Mouse (Mus musculus): Measurements from ENCODE around the gene Tenm3. TPM values are rescaled to one million over a fixed set of nuclear protein-coding genes. Genes with fewer than 3 reads are reported as not detected.
A peak's percentile ranks its signal among the peaks of the same experiment; 100 is the strongest.

The Tenm3 gene
- polyA plus RNA-seq, 1 experiment from 2014 or later: 42.9 TPM

GRCm38 (mm10) chr8:48842991-48843930 lies 490 bp downstream of the Tenm3 start:
- peaks cover 13% of the 10 kb centered on the region for H3K27me3 ChIP-seq
- peak; percentile 81 for ATAC-seq (ENCODE audit: insufficient number of reproducible peaks, low FRiP score, low TSS enrichment, low read depth)
- under 1% methylated on average over 82 of the region's 93 CpGs for WGBS
- H3K36me3 ChIP-seq: no peaks in the 10 kb centered on the region
- H3K9me3 ChIP-seq (replicated peaks): no peaks in the 10 kb centered on the region
- H3K4me2 ChIP-seq (replicated peaks): peak overlapping the region; percentile 84
- H3K9ac ChIP-seq: peak overlapping the region; percentile 71
- peaks cover 22% of the 10 kb centered on the region for H3K4me1 ChIP-seq
- peak overlapping the region; percentile 91 for H3K27ac ChIP-seq (replicated peaks)
- H3K4me3 ChIP-seq (replicated peaks): peak overlapping the region; percentile 82

GRCm38 (mm10) chr8:48842516-48842990 lies 1.2 kb downstream of the Tenm3 start:
- no peak for ATAC-seq (ENCODE audit: insufficient number of reproducible peaks, low FRiP score, low TSS enrichment, low read depth)
- Histone ChIP-seq H3K27me3 (peaks cover 13% of the 10 kb centered on the region), H3K9me3 (replicated peaks) (no peaks in the 10 kb centered on the region), H3K9ac (peak overlapping the region; percentile 71), H3K4me3 (replicated peaks) (peak overlapping the region; percentile 82), H3K27ac (replicated peaks) (peak overlapping the region; percentile 91), H3K4me2 (replicated peaks) (peak overlapping the region; percentile 84), H3K36me3 (no peaks in the 10 kb centered on the region), H3K4me1 (peaks cover 22% of the 10 kb centered on the region)
- 0% methylated on average over 11 of the region's 11 CpGs for WGBS

- Histone ChIP-seq H3K27me3 (peaks cover 13% of the 10 kb centered on the region), H3K9ac (peak overlapping the region; percentile 71; the same call in 1 of the 2 replicates), H3K4me3 (replicated peaks) (peak overlapping the region; percentile 82), H3K27ac (replicated peaks) (no peak overlapping the region), H3K4me2 (replicated peaks) (peak overlapping the region; percentile 84), H3K4me1 (peaks cover 20% of the 10 kb centered on the region), H3K36me3 (no peaks in the 10 kb centered on the region), H3K9me3 (replicated peaks) (no peaks in the 10 kb centered on the region)
- no peak for ATAC-seq (ENCODE audit: insufficient number of reproducible peaks, low FRiP score, low TSS enrichment, low read depth)
- WGBS: 8% methylated on average over 4 of the region's 4 CpGs
Observed at GRCm38 (mm10) chr8:48842035-48842434, 1.7 kb downstream of the Tenm3 start.

- Histone ChIP-seq H3K9me3 (replicated peaks) (no peaks in the 10 kb centered on the region), H3K9ac (no peak overlapping the region), H3K27me3 (no peaks in the 10 kb centered on the region; the same call in 1 of the 2 replicates), H3K27ac (replicated peaks) (no peak overlapping the region), H3K36me3 (no peaks in the 10 kb centered on the region), H3K4me1 (no peaks in the 10 kb centered on the region), H3K4me3 (replicated peaks) (no peak overlapping the region), H3K4me2 (replicated peaks) (no peak overlapping the region)
- WGBS: 53% methylated on average over 2 of the region's 2 CpGs
- ATAC-seq (ENCODE audit: insufficient number of reproducible peaks, low FRiP score, low TSS enrichment, low read depth): no peak
Observed at GRCm38 (mm10) chr8:48835745-48836144, 8.0 kb downstream of the Tenm3 start.

DNA sequence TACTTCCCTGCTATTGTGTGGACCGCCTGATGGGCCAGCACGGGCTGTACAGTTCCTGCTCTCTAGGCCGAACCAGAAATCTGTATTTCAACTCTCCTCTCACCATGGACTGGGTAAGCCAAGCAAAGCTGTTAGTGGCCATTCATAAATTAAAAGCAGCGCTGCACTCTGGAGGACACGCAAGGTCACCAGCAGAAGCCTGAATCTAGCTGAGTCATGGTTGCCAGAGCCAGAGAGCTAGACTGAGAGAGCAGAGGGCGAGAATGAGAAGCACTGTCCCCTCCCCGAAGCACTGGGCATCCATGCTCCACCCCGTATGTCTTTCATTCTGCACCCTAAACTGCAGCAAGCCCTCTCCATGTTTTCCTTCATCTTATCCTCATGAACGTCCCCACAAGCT lies 16.3 kb downstream of the Tenm3 start:
- no peak overlapping the region for H3K27ac ChIP-seq (replicated peaks)
- no peak overlapping the region for H3K4me3 ChIP-seq (replicated peaks)
- ATAC-seq (ENCODE audit: insufficient number of reproducible peaks, low FRiP score, low TSS enrichment, low read depth): no peak
- H3K9ac ChIP-seq: no peak overlapping the region
- 63% methylated on average over 9 of the region's 9 CpGs for WGBS
- H3K27me3 ChIP-seq: no peaks in the 10 kb centered on the region
- no peak overlapping the region for H3K4me2 ChIP-seq (replicated peaks)
- no peaks in the 10 kb centered on the region for H3K36me3 ChIP-seq
- no peaks in the 10 kb centered on the region for H3K4me1 ChIP-seq
- H3K9me3 ChIP-seq (replicated peaks): no peaks in the 10 kb centered on the region

- H3K36me3 ChIP-seq: no peaks in the 10 kb centered on the region
- H3K4me3 ChIP-seq (replicated peaks): no peak overlapping the region
- no peak overlapping the region for H3K27ac ChIP-seq (replicated peaks)
- H3K9me3 ChIP-seq (replicated peaks): no peaks in the 10 kb centered on the region
- no peaks in the 10 kb centered on the region for H3K27me3 ChIP-seq
- no peak overlapping the region for H3K4me2 ChIP-seq (replicated peaks)
- WGBS: 82% methylated on average over 7 of the region's 7 CpGs
- H3K9ac ChIP-seq: no peak overlapping the region
- no peak for ATAC-seq (ENCODE audit: insufficient number of reproducible peaks, low FRiP score, low TSS enrichment, low read depth)
- no peaks in the 10 kb centered on the region for H3K4me1 ChIP-seq
Observed at GRCm38 (mm10) chr8:48825666-48826065, 18.1 kb downstream of the Tenm3 start.

DNA sequence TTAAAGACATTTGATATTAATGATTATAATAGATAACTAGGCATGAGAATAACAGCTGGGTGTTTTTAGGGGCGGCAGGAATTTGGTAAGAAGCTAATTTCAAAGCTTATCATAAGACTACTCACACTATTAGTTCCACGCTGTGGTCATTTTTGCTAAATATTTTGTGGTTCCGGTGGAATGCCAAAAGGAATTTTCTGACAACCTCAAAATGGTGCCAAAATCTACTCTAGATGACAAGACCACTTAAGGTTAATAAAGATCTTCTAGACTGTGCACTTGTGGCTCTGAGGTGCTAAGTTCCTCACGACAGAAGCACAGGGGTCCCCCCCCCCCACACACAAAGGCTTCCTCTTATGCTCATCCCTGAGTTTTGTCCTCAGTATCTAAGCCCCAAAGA lies 21.5 kb downstream of the Tenm3 start:
- no peak overlapping the region for H3K4me2 ChIP-seq (replicated peaks)
- 65% methylated on average over 4 of the region's 4 CpGs for WGBS
- H3K27me3 ChIP-seq: no peaks in the 10 kb centered on the region
- H3K36me3 ChIP-seq: no peaks in the 10 kb centered on the region
- H3K4me3 ChIP-seq (replicated peaks): no peak overlapping the region
- no peak overlapping the region for H3K9ac ChIP-seq
- no peaks in the 10 kb centered on the region for H3K4me1 ChIP-seq
- no peak for ATAC-seq (ENCODE audit: insufficient number of reproducible peaks, low FRiP score, low TSS enrichment, low read depth)
- H3K27ac ChIP-seq (replicated peaks): no peak overlapping the region
- no peaks in the 10 kb centered on the region for H3K9me3 ChIP-seq (replicated peaks)

- H3K4me1 ChIP-seq: no peaks in the 10 kb centered on the region
- H3K4me2 ChIP-seq (replicated peaks): no peak overlapping the region
- WGBS: 14% methylated on average over 6 of the region's 6 CpGs
- no peak overlapping the region for H3K9ac ChIP-seq
- no peaks in the 10 kb centered on the region for H3K36me3 ChIP-seq
- no peaks in the 10 kb centered on the region for H3K9me3 ChIP-seq (replicated peaks)
- H3K27me3 ChIP-seq: no peaks in the 10 kb centered on the region
- H3K27ac ChIP-seq (replicated peaks): no peak overlapping the region
- no peak overlapping the region for H3K4me3 ChIP-seq (replicated peaks)
- no peak for ATAC-seq (ENCODE audit: insufficient number of reproducible peaks, low FRiP score, low TSS enrichment, low read depth)
Observed at GRCm38 (mm10) chr8:48819962-48820361, 23.8 kb downstream of the Tenm3 start.

GRCm38 (mm10) chr8:48819348-48819747 lies 24.4 kb downstream of the Tenm3 start:
- Histone ChIP-seq H3K36me3 (no peaks in the 10 kb centered on the region), H3K4me3 (replicated peaks) (no peak overlapping the region), H3K27me3 (no peaks in the 10 kb centered on the region), H3K9me3 (replicated peaks) (no peaks in the 10 kb centered on the region), H3K4me1 (no peaks in the 10 kb centered on the region), H3K9ac (no peak overlapping the region), H3K4me2 (replicated peaks) (no peak overlapping the region), H3K27ac (replicated peaks) (0 out of 2 replicates have a peak overlapping the region, but pooled peaks have one; percentile 12)
- no peak for ATAC-seq (ENCODE audit: insufficient number of reproducible peaks, low FRiP score, low TSS enrichment, low read depth)
- 33% methylated on average over 5 of the region's 5 CpGs for WGBS

DNA sequence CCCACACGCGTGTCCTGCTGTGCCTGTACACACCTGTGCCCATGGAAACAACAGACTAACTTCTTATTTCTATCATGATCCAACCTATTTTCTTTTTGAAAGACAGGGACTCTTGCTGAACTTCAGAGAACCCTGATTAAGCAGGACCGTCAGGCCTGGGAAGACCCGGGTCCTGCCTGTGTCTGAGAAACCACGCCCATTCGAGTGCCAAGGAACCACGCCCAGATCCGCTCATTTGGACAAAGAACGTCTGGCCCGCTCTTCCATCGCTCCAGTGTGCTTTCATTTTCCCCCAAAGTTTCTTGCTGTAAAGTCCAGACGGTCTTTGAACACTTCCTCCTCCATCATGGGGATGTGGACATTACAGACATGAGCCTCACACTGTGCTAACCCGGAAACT lies 26.8 kb downstream of the Tenm3 start:
- H3K9me3 ChIP-seq (replicated peaks): no peaks in the 10 kb centered on the region
- no peaks in the 10 kb centered on the region for H3K36me3 ChIP-seq
- H3K27me3 ChIP-seq: no peaks in the 10 kb centered on the region
- no peak overlapping the region for H3K4me3 ChIP-seq (replicated peaks)
- H3K9ac ChIP-seq: no peak overlapping the region
- ATAC-seq (ENCODE audit: insufficient number of reproducible peaks, low FRiP score, low TSS enrichment, low read depth): no peak
- H3K4me2 ChIP-seq (replicated peaks): peak overlapping the region; percentile 24
- 56% methylated on average over 13 of the region's 13 CpGs for WGBS
- H3K27ac ChIP-seq (replicated peaks): no peak overlapping the region
- no peaks in the 10 kb centered on the region for H3K4me1 ChIP-seq

DNA sequence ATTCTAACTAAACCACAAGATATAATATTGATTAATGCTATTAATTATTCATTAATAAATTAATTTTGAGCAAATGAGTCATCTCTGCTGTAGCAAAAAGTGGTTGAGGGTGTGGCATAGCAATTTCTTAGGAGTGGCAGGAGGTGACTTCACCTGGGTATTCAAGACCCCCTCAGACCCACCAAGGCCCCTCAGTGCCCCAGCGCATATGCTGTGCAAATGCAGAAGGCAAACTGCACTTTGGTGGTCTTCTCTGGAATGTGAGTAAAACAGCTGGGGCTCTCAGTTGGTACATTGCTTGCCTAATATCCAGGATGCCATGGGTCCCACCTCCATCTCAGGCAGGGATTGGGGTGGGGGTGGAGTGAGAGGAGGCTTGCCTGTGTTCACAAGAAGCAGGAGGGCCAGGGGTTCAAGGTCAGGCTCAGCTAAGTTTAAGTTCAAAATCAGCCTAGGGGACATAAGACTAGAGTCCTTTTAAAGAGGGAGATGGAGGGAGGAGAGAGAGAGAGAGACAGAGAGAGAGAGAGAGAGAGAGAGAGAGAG lies 31.5 kb downstream of the Tenm3 start:
- Histone ChIP-seq H3K9me3 (replicated peaks) (no peaks in the 10 kb centered on the region), H3K9ac (no peak overlapping the region), H3K4me3 (replicated peaks) (no peak overlapping the region), H3K4me1 (no peaks in the 10 kb centered on the region), H3K27me3 (no peaks in the 10 kb centered on the region), H3K27ac (replicated peaks) (no peak overlapping the region), H3K4me2 (replicated peaks) (no peak overlapping the region), H3K36me3 (no peaks in the 10 kb centered on the region)
- ATAC-seq (ENCODE audit: insufficient number of reproducible peaks, low FRiP score, low TSS enrichment, low read depth): no peak
- WGBS: 89% methylated on average over 1 of the region's 1 CpGs
